Mouse (Mus musculus): ENCODE data around the gene Cela1. TPM values are rescaled to one million over a fixed set of nuclear protein-coding genes. Genes with fewer than 3 reads are reported as not detected.

Cela1 gene
- polyA plus RNA-seq, 1 experiment from 2014 or later, result 1.1 TPM

DNA sequence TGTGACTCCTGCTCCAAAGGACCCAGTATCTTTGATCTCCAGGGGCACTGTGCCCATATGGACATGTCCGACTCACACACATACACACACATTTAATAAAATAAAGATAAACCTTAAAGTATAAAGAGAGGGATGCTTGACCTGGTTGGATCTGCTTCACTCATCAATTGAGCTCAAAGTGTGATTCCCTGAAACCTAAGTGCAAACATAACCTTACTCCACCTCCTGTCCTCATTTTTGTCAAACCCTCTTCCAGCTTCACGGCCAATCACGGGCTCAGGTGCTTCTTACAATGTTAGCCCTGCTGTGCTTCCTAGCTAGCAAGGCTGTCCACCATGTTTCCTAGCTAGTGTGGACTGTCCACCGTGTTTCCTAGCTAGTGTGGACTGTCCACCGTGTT is 32.5 kb downstream of the Cela1 start:
- Histone ChIP-seq H3K4me3 (replicated peaks; ENCODE audit: low read length) (no peak overlapping the region), H3K9me3 (ENCODE audit: control insufficient read depth, low read length) (no peaks in the 10 kb centered on the region), H3K27ac (ENCODE audit: low read length) (no peak overlapping the region), H3K9ac (replicated peaks; ENCODE audit: low read depth, low read length) (no peak overlapping the region), H3K4me1 (replicated peaks; ENCODE audit: control insufficient read depth, insufficient read depth, low read length) (no peaks in the 10 kb centered on the region), H3K4me2 (ENCODE audit: low read length) (no peak overlapping the region), H3K27me3 (replicated peaks; ENCODE audit: control insufficient read depth, insufficient read depth, low read length) (no peaks in the 10 kb centered on the region), H3K36me3 (ENCODE audit: control insufficient read depth, insufficient read depth) (no peaks in the 10 kb centered on the region)
- ATAC-seq, result no peak
- 86% methylated on average over 5 of the region's 5 CpGs for WGBS

DNA sequence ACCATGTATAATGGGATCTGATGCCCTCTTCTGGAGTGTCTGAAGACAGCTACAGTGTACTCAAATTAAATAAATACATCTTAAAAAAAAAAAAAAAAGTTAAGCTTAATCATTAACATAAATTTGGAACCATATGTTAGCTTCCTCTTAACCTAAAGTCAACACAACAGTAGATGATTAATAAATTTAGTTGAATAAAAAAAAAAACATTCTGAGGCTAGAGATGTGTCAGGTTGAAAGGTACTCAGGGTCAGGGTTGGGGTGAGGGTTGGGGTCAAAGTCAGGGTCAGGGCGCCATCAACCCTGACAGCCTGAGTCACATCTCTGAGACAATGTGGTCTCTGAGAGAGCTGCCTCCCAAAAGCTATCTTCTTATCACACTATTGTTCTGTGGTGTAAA is 33.5 kb downstream of the Cela1 start:
- Histone ChIP-seq H3K27me3 (replicated peaks; ENCODE audit: control insufficient read depth, insufficient read depth, low read length) (no peaks in the 10 kb centered on the region), H3K36me3 (ENCODE audit: control insufficient read depth, insufficient read depth) (no peaks in the 10 kb centered on the region), H3K4me1 (replicated peaks; ENCODE audit: control insufficient read depth, insufficient read depth, low read length) (no peaks in the 10 kb centered on the region), H3K9me3 (ENCODE audit: control insufficient read depth, low read length) (no peaks in the 10 kb centered on the region), H3K27ac (ENCODE audit: low read length) (no peak overlapping the region), H3K9ac (replicated peaks; ENCODE audit: low read depth, low read length) (no peak overlapping the region), H3K4me2 (ENCODE audit: low read length) (no peak overlapping the region), H3K4me3 (replicated peaks; ENCODE audit: low read length) (no peak overlapping the region)
- WGBS, result 74% methylated on average over 1 of the region's 1 CpGs
- no peak for ATAC-seq

DNA sequence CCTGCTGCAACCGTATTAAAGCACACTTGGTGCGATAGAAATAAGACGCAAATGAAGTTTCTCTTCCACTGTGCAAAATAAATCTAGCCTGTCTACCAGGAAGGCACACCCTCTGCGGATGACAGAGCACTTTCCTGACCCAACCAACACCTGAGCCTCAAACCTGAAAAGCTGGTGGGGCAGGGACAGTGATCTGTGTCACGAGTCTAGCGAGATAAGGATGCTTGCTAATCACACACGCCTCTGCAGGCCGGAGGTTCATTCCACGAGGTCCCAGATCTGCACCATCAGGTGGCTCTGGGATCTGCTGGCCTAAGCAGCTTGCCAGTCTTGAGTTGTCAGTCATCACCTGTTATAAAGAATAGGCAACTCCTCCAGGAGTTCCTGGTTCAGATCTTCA is 36.1 kb downstream of the Cela1 start:
- WGBS, result 87% methylated on average over 9 of the region's 9 CpGs
- Histone ChIP-seq H3K36me3 (ENCODE audit: control insufficient read depth, insufficient read depth) (no peaks in the 10 kb centered on the region), H3K9ac (replicated peaks; ENCODE audit: low read depth, low read length) (no peak overlapping the region), H3K4me2 (ENCODE audit: low read length) (no peak overlapping the region), H3K27me3 (replicated peaks; ENCODE audit: control insufficient read depth, insufficient read depth, low read length) (no peaks in the 10 kb centered on the region), H3K27ac (ENCODE audit: low read length) (no peak overlapping the region), H3K4me3 (replicated peaks; ENCODE audit: low read length) (no peak overlapping the region), H3K9me3 (ENCODE audit: control insufficient read depth, low read length) (no peaks in the 10 kb centered on the region), H3K4me1 (replicated peaks; ENCODE audit: control insufficient read depth, insufficient read depth, low read length) (no peaks in the 10 kb centered on the region)
- ATAC-seq, result no peak

DNA sequence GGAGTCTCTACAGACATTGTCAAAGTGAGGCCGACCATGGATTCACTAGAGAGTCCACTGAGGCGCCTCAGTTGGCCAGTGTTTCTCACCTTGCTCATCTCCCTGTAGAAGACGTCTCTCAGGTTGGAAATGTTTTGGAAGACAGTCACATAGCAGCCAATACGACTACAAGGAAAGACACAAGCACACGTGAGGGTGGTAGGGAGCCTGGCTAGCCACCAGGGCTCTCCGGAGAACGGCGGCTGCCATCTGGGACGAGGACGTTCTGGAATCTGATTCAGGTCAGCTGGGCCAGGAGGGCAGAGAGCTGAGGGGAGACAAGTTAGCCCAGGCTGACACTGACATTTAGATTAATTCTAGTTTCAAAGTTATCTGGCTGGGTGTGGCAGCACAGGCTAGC is 37.6 kb downstream of the Cela1 start:
- Histone ChIP-seq H3K4me3 (replicated peaks; ENCODE audit: low read length) (no peak overlapping the region), H3K27me3 (replicated peaks; ENCODE audit: control insufficient read depth, insufficient read depth, low read length) (no peaks in the 10 kb centered on the region), H3K4me2 (ENCODE audit: low read length) (no peak overlapping the region), H3K9ac (replicated peaks; ENCODE audit: low read depth, low read length) (no peak overlapping the region), H3K4me1 (replicated peaks; ENCODE audit: control insufficient read depth, insufficient read depth, low read length) (no peaks in the 10 kb centered on the region), H3K27ac (ENCODE audit: low read length) (no peak overlapping the region), H3K9me3 (ENCODE audit: control insufficient read depth, low read length) (no peaks in the 10 kb centered on the region), H3K36me3 (ENCODE audit: control insufficient read depth, insufficient read depth) (no peaks in the 10 kb centered on the region)
- no peak for ATAC-seq
- 87% methylated on average over 10 of the region's 10 CpGs for WGBS

DNA sequence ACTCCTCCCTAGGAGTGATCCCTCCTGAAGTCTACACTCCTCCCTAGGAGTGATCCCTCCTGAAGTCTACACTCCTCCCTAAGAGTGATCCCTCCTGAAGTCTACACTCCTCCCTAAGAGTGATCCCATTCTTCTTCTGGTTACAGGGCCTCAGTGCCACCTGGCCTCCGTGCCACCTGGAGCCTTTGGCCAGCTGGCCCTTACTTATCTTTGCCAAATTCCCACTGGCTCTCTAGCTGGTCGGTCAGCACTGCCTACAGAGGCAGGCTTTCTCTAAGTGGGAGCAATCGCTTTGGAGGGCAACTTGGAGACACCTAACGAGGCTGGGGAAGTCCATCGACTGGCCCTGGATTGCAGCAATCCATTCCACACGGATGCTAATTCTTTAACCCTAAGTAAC is 41.6 kb downstream of the Cela1 start:
- no peaks in the 10 kb centered on the region for H3K9me3 ChIP-seq (ENCODE audit: control insufficient read depth, low read length)
- no peaks in the 10 kb centered on the region for H3K36me3 ChIP-seq (ENCODE audit: control insufficient read depth, insufficient read depth)
- no peak overlapping the region for H3K27ac ChIP-seq (ENCODE audit: low read length)
- no peak overlapping the region for H3K9ac ChIP-seq (replicated peaks; ENCODE audit: low read depth, low read length)
- H3K4me1 ChIP-seq (replicated peaks; ENCODE audit: control insufficient read depth, insufficient read depth, low read length), result no peaks in the 10 kb centered on the region
- WGBS, result 74% methylated on average over 6 of the region's 6 CpGs
- no peaks in the 10 kb centered on the region for H3K27me3 ChIP-seq (replicated peaks; ENCODE audit: control insufficient read depth, insufficient read depth, low read length)
- no peak overlapping the region for H3K4me3 ChIP-seq (replicated peaks; ENCODE audit: low read length)
- H3K4me2 ChIP-seq (ENCODE audit: low read length), result no peak overlapping the region
- no peak for ATAC-seq

DNA sequence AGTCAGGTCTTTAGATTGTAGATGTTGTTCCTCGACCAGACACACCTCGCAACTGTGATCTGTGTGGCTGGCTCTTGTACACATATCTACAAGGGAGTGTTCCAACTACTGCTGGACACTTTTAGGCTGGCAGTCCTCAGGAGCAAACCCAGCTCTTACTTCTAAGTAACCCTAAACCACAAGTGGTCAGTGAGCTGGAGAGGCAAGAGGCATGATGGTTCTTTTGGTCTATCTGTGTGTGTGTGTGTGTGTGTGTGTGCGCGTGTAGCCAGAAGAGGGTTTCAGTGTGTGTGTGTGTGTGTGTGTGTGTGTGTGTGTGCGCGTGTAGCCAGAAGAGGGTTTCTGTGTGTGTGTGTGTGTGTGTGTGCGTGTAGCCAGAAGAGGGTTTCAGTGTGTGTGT is 45.3 kb downstream of the Cela1 start:
- Histone ChIP-seq H3K36me3 (ENCODE audit: control insufficient read depth, insufficient read depth) (no peaks in the 10 kb centered on the region), H3K9me3 (ENCODE audit: control insufficient read depth, low read length) (no peaks in the 10 kb centered on the region), H3K27me3 (replicated peaks; ENCODE audit: control insufficient read depth, insufficient read depth, low read length) (peaks cover 16% of the 10 kb centered on the region), H3K4me3 (replicated peaks; ENCODE audit: low read length) (no peak overlapping the region), H3K27ac (ENCODE audit: low read length) (no peak overlapping the region), H3K4me1 (replicated peaks; ENCODE audit: control insufficient read depth, insufficient read depth, low read length) (no peaks in the 10 kb centered on the region), H3K4me2 (ENCODE audit: low read length) (no peak overlapping the region), H3K9ac (replicated peaks; ENCODE audit: low read depth, low read length) (no peak overlapping the region)
- ATAC-seq, result no peak
- WGBS, result 93% methylated on average over 7 of the region's 7 CpGs

DNA sequence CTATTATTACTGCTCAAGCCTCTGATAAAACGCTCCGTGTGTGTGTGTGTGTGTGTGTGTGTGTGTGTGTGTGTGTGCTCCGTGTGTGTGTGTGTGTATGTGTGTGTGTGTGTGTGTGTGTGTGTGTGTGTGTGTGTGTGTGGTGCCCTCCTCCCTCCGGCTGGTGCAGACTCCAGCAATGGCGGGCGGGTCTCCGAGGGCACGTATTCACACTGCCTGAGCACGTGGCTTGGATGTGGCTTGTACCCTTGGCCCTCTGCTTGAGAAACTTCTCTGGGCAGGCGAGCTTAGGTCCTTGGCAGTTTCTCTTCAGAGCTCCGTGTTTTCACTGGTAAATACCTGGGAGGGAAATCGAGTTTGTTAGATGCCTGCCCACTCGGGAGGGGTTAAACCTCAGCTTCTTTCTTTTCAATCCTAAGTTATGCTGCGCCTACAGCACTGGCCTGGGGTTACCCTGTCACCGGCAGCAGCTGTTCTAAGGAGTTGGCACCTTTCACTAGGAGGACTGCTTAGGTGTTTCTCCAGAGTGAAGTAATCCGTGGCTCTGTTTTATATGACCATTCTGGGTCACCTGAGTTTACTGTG is 46.4 kb downstream of the Cela1 start:
- Histone ChIP-seq H3K27me3 (replicated peaks; ENCODE audit: control insufficient read depth, insufficient read depth, low read length) (peaks cover 23% of the 10 kb centered on the region), H3K4me1 (replicated peaks; ENCODE audit: control insufficient read depth, insufficient read depth, low read length) (peaks cover 11% of the 10 kb centered on the region), H3K36me3 (ENCODE audit: control insufficient read depth, insufficient read depth) (no peaks in the 10 kb centered on the region), H3K4me3 (replicated peaks; ENCODE audit: low read length) (no peak overlapping the region), H3K4me2 (ENCODE audit: low read length) (no peak overlapping the region), H3K9me3 (ENCODE audit: control insufficient read depth, low read length) (no peaks in the 10 kb centered on the region), H3K9ac (replicated peaks; ENCODE audit: low read depth, low read length) (no peak overlapping the region), H3K27ac (ENCODE audit: low read length) (no peak overlapping the region)
- WGBS, result 68% methylated on average over 15 of the region's 16 CpGs
- ATAC-seq, result no peak

DNA sequence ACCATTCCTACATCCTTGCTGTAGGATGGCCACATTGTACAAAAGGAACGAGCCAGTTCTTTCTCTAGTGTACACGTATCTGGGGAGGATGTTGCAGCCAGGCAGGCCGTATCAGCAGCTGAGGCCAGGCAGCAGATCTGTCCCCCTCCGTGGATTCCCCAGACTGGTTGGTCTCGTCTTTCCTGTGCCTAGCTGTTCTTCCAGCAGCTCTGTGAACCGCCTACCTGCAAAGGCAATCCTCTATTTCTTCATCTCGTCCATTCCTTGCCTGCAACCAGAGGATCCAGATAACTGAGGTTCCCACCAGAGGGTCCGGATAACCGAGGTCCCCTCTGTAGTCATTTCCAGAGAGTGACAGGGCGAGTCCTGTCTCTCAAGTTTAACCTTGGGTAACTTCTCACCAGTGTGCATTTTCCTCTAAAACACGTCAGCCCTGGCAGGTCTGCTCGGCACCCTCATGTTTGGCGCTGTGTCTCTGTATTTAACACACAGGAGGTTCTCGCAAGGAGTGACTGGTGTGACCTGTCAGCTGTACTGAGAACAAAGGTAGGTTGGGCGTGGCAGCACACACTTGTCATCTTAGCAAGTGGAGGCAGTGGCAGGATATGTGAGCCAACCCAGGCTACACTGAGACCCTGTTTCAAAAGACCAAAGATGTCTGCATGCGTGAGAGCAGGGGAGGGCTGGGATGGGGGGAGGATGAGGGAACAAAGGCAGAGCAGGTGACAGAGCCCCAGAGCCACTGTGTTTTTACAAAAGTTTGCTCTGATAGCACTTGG is 47.6 kb downstream of the Cela1 start:
- H3K9me3 ChIP-seq (ENCODE audit: control insufficient read depth, low read length), result no peaks in the 10 kb centered on the region
- H3K27me3 ChIP-seq (replicated peaks; ENCODE audit: control insufficient read depth, insufficient read depth, low read length), result peaks cover 31% of the 10 kb centered on the region
- ATAC-seq, result no peak
- 77% methylated on average over 16 of the region's 16 CpGs for WGBS
- no peak overlapping the region for H3K9ac ChIP-seq (replicated peaks; ENCODE audit: low read depth, low read length)
- H3K4me1 ChIP-seq (replicated peaks; ENCODE audit: control insufficient read depth, insufficient read depth, low read length), result peaks cover 13% of the 10 kb centered on the region
- no peak overlapping the region for H3K4me2 ChIP-seq (ENCODE audit: low read length)
- no peak overlapping the region for H3K4me3 ChIP-seq (replicated peaks; ENCODE audit: low read length)
- no peaks in the 10 kb centered on the region for H3K36me3 ChIP-seq (ENCODE audit: control insufficient read depth, insufficient read depth)
- no peak overlapping the region for H3K27ac ChIP-seq (ENCODE audit: low read length)

DNA sequence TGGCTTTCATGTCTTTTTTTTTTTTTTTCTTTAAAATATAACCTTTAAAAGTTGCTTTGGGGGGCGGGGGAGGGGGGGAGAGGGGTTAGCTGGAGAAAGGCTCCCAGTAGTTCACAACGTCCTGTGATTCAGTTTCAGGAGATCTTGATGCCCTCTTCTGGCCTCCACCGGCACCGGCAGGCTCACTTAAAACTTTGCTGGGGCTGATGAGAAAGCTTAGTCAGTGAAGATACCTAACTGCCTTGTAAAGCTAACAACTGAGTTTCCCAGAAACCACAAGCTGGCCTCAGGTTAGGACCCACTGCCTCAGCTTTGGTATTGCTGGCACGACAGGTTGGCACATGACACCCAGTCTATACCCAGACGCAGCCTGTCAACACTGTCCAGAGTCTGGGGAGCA is 50.1 kb downstream of the Cela1 start:
- no peak overlapping the region for H3K4me3 ChIP-seq (replicated peaks; ENCODE audit: low read length)
- no peak overlapping the region for H3K4me2 ChIP-seq (ENCODE audit: low read length)
- H3K27ac ChIP-seq (ENCODE audit: low read length), result no peak overlapping the region
- peaks cover 42% of the 10 kb centered on the region for H3K27me3 ChIP-seq (replicated peaks; ENCODE audit: control insufficient read depth, insufficient read depth, low read length)
- no peak overlapping the region for H3K9ac ChIP-seq (replicated peaks; ENCODE audit: low read depth, low read length)
- no peak for ATAC-seq
- WGBS, result 18% methylated on average over 6 of the region's 6 CpGs
- no peaks in the 10 kb centered on the region for H3K36me3 ChIP-seq (ENCODE audit: control insufficient read depth, insufficient read depth)
- peaks cover 13% of the 10 kb centered on the region for H3K4me1 ChIP-seq (replicated peaks; ENCODE audit: control insufficient read depth, insufficient read depth, low read length)
- no peaks in the 10 kb centered on the region for H3K9me3 ChIP-seq (ENCODE audit: control insufficient read depth, low read length)
